Mouse (Mus musculus) liver, embryonic 14.5 days (tissue): ENCODE measurements around the gene Purb.

Experiments
- CTCF ChIP-seq: IDR thresholded peaks from 2 replicates; pipeline ENCODE4 v1.5.1; 2016; ENCODE audit warnings: antibody characterized with exemption, low read depth, control low read depth
- EP300 ChIP-seq: IDR thresholded peaks from 2 replicates; pipeline ENCODE4 v1.6.1; 2016; ENCODE audit warnings: antibody characterized with exemption, low read depth

DNA sequence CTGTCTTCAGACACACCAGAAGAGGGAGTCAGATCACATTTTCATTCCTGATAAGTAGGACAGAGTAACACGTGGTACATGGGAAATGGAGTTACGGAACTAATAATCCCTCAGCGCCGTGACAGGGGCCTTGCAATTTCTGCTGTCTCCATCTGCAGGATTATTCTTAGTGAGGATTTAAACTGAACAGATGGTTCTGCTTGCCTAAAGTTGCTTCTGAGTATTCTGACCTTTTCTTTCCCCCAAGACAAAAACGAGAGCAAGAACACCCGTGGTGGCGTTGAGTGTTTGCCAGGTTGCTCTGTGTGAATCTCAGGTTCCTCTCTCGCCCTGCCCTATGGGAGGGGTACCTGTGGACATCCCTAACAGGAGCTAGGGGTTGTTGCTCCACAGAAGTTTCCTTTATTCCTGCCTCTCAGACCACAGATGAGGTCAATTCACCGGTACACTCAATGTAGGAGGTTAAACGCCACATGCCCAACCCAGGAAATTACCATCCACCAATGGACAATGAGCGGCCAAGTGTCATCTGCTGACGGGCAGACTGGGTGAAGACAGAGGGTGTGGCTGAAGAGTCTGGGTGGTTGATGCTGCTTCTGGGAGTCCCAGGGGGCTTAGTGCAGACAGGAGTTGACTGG lies 21.7 kb upstream of the Purb start:
- no peak for TF ChIP-seq CTCF
- TF ChIP-seq EP300, result no peak
